Mouse (Mus musculus) left cerebral cortex, postnatal 10 days (tissue): ENCODE results near the gene Hmga2. TPM values are rescaled to one million over a fixed set of nuclear protein-coding genes. Genes with fewer than 3 reads are reported as not detected.

Source experiments
- DNase-seq, 2 experiments: peaks; one replicate each; pipeline ENCODE4 v3.0.0; 2021 to 2022; ENCODE audit warnings: low spot score in 2 of 2, mixed read lengths in 1 of 2; ENCODE audit errors: extremely low spot score in 1 of 2
- intact Hi-C: fragments of 180-260 bp; cut with DNase I; formaldehyde crosslinking; loops from one replicate; pipeline ENCODE4 v1.15.1; 2025
- total RNA-seq, 2 experiments: library from RNA; stranded (reverse); gene quantifications; 2 replicates each; pipeline ENCODE4 v1.2.3; 2021

The Hmga2 gene
- total RNA-seq, 2 experiments from 2014 or later: 0.09 to 0.12 TPM

DNA sequence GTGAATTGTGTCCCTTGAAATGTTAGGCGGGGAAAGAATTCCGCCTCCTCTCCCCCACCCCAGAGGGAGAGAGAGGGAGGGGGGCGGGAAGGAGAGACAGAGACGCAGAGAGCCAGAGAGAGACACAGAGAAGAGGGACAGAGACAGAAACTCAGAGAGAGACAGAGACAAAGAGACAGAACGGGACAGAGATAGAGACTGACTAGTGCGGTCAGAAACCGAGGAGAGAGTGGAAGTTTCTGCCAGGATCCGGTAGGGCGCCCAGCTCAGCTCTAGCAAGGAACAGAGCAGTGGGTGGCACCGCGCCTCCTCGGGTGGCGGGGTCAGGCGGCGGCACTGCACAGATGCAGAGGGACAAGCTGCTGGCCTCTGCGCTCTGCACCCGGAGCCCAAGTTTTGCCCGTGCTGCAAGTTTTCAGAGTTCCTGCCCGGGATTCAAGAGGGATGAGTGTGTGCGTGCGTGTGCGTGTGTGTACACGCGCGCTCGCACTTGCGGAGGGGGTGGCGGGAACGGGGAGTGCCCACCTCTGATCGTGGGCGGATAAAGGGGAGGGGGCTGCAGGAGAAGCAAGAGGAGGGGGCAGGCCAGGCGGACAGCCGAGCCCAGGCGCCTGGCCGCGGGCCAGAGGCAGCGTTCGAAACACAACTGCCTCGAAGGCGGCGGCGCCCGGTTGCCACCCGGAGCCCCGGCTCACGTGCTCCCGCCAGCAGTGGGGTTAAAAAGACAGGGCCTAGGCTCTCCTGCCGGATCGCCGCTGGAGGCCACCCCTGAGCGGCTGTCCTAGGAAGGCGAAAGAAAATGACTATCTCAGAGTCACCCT is 457 bp upstream of the Hmga2 start:
- intact Hi-C loops: no loop called here
- peak in 1 of 2 experiments; percentile 37 for DNase-seq

DNA sequence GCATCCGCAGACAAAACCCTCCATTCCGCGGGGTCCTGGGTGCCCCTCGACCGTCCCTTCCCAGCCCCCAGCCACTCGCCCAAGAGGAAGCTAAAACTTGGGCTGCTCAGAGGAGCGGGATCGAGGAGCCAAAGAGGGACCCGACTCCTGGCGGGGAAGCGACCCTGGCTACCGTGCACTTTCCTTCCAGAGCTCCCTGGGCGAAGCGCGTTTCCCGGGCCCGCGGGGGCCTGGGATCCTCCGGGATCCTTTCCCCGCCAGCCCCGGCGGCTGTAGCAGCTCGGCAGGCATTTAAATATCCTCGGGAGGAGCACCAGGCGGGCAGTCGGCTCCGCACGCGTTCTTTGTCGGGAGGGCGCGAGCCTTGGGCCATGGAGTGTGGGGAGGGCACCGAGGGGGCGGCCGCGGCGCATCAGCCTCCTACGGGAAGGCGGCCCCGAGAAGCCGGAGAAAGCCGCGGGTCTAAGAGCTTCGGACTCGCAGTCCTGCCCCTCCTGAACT is 1.2 kb downstream of the Hmga2 start:
- intact Hi-C loops: no loop called here
- peak in 1 of 2 experiments; percentile 22 for DNase-seq

DNA sequence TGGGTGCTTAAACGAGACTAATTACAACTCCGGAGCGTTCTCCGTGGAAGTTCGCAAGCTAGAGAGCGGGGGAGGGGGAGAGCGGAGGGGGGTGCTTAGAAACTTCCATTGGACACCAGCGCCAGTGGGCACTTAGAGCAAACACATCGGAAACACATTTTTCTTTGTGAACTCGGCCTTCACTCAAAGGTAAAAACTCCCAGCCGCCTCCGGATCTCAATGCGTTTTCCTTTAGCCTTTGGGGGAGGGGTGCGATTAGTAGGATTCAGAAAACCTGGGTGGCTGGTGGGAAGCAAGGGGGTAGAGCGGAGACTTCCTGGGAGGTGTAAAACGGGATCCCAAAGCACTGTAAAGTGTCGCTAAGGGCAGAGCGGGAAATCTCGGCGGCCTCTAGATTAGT is 2.0 kb downstream of the Hmga2 start:
- intact Hi-C loops: no loop called here
- DNase-seq: no peak

DNA sequence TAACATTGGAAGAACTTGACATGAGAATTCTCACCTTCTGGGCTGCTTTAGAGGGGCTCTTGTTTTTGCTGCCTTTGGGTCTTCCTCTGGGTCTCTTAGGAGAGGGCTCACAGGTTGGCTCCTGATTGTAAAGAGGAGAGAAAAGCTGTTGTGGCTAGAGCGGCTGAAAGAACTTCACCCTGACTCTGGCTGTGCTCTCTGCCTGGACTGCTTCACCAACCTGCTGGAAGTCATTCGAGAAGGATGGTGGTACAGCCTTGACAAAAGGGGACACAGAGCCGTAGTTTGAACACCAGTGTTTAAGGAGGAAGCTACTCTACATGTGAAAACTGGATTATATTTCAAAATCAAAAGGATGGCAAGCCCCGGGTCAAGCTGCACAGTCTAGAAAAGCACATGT is 3.1 kb downstream of the Hmga2 start:
- no peak for DNase-seq
- intact Hi-C loops: no loop called here

DNA sequence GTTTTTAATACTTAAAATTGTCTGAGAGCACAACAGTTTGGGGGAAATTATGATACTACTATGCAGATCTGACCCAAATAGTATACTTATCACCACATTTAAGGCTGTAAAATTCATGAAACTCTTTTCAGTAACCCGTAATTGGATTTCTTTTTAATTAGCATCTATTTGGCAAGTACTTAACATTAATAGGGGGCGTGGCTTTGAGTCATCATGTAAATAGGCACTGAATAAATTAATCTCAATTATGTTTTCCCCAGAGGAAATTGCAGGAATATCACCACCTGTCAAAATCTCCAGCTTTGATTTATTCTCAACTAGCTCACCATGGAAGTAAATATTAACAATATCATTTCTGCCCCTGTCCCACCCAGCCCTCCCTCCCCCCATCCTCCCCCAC is 3.7 kb downstream of the Hmga2 start:
- intact Hi-C loops: no loop called here
- no peak for DNase-seq

DNA sequence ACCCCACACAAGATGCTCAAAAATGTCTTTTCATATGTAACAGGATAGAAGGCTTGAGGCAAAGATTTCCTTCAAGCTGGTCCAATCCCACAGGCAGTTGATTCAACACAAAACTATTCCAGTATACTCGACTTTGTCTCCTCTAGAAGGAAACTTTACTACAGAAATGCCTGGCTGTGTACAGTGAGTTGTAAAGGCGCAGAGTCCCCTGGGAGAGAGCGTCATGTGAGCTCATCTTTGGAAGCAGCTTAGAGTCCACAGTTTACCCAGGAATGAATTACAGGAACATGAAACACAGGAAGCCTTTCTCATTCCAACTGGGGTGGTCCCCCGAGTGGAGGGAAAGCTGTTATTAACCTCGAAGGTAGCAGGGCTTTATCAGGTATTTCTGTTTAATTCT is 11.1 kb downstream of the Hmga2 start:
- intact Hi-C loops: no loop called here
- DNase-seq: no peak

DNA sequence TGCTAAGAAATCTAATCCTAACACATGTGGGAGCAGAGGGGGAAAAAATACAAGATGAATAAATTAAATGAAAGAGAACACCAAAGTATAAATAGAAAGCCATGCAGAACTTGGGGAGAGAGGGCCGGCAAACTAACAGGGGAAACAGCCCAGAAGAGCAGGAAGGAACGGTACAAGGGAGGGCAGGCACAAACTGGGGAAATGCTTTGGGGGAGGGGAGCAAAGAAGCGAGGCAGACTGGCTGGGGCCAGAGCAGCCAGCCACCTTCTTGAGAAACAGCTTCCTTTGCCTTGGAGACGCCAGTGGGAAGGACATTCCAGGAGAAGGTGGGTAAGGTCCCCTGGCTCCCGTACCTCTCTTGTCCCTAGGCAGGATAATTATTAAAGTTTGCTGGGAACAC is 14.5 kb downstream of the Hmga2 start:
- intact Hi-C loops: no loop called here
- DNase-seq: no peak

DNA sequence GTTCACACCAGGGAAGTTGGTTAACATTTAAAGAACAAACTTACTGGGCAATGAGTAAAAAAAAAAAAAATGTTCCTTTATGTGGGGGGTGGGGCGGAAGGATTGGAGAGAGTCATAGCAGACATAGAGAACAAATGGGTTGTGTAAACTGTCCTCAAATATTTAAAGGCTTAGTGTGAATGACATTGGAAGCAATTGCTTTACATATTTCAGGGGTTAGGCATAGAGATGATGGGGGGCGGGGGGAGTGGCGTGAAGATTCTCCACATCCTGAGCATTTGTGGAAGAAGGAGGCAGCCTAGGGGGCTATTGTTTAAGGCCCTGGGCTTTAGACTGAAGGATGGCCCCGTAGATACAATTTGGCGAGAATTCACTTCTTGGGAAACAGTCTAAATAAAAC is 15.0 kb downstream of the Hmga2 start:
- DNase-seq: no peak
- intact Hi-C loops: no loop called here

DNA sequence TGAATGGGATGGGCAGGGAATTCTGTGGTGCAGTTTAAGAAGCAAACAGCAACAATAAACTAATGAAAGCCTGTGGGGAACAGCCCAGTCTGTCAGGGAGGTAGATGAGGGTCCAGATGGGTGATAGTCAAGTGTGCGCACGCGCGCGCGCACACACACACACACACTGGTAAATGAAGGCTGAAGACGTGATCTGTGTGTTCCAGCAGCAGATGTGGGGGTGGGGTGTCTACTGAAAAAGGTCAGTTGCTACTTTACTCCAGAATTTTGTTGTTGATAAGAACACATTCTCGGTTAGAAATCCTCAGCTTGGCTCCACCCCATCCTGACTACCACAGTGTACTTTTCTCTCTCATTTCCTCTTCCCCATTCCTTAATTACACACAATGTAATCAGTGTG is 17.4 kb downstream of the Hmga2 start:
- no peak for DNase-seq
- intact Hi-C loops: no loop called here

DNA sequence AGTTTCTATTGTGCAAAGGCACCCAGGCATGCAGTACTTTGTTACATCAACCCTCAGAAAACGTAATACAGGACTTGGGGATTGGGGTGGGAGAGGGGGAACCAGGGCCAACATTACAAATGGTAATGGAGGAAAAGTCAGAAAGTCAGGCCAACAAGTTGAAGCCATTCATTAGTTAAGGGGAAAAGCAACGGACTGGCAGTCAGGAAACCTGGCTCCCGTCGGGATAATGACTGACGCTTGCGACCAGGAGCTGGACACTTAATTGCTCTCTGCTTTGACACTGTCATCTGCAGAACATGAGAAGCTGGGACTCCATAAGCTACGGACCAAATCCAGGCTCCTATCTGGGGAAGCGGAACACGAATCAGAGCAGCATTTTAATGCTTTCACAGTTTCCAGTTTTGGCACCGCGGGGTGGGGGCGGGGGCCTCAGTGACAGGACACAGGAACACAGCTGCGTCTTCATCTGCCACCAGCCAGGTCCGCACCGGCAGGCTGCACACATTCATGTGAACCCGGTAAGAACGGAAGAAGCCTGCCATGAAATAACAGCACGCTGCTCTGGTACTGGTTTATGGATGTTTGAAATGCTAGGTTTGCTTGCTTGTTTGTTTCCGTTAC is 26.5 kb downstream of the Hmga2 start:
- DNase-seq: peak in 1 of 2 experiments; percentile 37
- intact Hi-C loops: no loop called here

DNA sequence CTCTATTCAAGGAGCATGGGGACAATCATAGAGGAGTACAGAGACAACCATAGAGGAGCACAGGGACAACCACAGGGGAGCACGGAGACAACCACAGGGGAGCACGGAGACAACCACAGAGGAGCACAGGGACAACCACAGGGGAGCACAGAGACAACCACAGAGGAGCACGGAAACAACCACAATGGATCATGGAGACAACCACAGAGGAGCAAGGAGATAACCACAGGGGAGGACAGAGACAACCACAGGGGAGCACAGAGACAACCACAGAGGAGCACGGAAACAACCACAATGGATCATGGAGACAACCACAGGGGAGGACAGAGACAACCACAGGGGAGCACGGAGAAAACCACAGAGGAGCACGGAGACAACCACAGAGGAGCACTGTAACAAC is 29.5 kb downstream of the Hmga2 start:
- DNase-seq: no peak

DNA sequence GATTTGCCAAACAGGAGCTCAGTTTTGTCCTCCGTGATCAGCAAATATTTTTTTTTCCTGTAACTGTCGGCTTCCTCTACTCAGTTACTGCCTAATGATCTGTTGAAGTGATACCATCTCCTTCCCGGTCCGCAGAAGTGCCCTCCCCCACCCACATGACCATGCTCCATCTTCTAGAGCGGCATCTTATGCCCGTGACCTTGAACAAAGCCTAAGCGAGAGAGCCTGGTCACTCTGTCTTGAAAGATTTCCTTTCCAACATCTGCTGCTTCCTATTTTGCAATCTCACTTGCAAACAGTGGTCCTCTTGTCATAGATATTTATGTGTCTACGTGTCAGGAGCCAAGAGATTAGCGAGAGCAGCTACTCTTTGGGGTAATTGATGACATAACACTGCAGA is 30.1 kb downstream of the Hmga2 start:
- intact Hi-C loops: no loop called here

More for the DNA sequence above, 29.5 kb downstream of the Hmga2 start:
- intact Hi-C loops: no loop called here

DNA sequence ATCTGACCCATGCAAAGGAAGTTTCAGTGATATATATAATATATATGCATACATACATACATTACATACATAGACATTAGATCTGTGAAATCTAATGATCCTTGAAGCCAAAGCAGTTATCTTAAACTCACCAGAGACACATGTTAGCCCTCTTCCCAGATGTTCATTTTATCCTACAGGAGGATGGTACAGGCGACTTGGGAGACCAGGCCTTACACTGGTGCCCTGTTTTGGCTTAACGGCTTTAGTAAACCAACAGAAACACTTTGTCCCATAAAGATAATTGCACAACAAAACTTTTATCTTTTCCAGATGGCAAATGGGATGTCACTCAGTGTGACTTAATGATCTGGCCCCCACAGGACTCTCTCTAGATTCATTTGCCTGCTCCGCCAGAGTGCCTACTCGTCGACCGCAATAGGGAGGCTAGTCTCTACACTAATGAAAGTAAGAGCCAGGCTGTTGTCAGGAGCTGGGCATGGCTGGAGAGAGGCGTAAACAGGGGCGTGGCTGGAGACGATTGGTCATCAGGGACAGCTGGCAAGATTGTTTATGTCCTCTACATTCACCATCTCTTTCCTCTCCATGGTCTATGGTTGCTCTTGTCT is 31.7 kb downstream of the Hmga2 start:
- intact Hi-C loops: no loop called here
- no peak for DNase-seq

More for the DNA sequence above, 30.1 kb downstream of the Hmga2 start:
- no peak for DNase-seq

DNA sequence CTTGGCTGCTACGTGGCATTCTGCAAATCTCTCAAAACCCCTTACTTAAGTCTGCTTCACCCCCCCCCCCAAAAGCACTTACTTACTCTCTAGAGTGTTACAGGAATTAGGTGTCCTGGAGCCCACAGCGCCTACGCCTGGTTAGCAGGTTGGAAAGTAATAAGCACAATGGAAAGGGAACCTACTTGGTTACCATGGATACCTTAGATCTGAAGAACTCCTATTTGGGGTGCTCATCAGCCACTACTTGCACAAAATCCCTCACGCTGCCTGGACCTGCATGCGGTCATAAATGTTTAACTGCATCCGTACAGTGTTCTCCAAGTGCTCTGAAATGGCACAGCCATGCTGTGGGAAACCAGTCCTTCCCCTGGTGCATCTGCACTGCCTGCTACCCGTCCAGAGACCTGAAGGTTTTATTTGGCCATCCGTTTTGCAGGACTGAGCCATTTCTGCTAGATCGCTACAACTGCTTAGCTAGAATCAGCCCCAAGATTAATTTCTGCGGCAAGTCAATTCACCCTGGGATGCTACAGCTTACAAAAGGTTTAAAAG is 32.4 kb downstream of the Hmga2 start:
- intact Hi-C loops: no loop called here

DNA sequence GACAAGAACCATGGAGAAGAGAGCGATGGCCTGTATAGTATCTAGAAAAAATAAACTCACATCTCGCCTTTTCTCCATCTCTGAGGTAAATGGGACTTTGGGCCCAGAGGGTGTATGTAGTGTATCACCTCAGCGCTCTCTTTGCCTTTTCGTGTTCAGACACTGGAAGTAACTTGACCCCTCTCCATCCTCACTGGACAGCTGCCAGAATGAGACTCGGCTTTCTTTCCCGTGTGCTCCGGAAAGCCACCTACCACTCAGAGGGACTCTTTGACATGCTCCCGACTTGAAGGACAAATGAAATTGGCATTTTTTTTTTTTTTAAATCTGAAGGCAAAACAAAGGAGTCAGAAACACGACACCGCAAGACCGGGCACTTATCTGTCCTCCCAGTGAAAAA is 35.0 kb downstream of the Hmga2 start:
- intact Hi-C loops: no loop called here

More for the DNA sequence above, 32.4 kb downstream of the Hmga2 start:
- DNase-seq: no peak

DNA sequence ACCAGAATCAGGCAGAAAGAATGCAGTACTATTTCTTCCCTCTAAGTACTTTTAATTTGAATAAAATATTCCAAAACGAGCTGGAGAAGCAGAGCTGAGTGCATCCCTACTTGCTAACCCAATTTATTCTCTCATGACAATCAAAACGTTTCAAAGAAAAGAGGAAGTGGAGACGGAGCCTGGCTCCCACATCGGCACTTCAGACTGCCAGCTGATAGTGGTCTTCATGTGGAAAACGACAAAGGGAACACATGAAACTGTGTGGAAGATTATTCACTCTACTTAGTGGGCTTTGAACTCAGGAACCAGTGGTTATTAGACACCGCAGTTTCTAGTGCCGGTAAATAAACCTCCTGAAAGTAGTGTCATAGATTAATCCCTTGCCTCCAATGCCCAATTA is 41.8 kb downstream of the Hmga2 start:
- no peak for DNase-seq
- intact Hi-C loops: loop anchor here (5.0 to 10.0 kb wide), 2 partner anchors 270 to 428 kb away; no protein-coding TSS in a partner anchor

More for the DNA sequence above, 35.0 kb downstream of the Hmga2 start:
- no peak for DNase-seq

DNA sequence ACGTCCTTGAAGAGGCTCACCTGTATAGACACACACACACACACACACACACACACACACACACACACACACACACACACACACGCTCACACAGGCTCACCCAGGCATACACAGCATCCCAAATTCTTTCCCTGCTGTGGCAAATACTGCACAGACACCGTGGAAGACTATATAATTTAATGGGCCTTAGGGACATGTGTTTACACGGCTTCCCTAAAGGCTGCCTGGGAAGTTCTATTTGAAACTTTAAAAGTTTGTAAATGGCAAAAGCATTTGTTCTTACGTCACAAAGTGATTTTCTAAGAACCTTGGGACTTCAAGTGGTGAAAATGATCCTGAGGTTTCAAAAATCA is 42.8 kb downstream of the Hmga2 start:
- intact Hi-C loops: loop anchor here (5.0 to 10.0 kb wide), 2 partner anchors 271 to 429 kb away; no protein-coding TSS in a partner anchor
- no peak for DNase-seq

DNA sequence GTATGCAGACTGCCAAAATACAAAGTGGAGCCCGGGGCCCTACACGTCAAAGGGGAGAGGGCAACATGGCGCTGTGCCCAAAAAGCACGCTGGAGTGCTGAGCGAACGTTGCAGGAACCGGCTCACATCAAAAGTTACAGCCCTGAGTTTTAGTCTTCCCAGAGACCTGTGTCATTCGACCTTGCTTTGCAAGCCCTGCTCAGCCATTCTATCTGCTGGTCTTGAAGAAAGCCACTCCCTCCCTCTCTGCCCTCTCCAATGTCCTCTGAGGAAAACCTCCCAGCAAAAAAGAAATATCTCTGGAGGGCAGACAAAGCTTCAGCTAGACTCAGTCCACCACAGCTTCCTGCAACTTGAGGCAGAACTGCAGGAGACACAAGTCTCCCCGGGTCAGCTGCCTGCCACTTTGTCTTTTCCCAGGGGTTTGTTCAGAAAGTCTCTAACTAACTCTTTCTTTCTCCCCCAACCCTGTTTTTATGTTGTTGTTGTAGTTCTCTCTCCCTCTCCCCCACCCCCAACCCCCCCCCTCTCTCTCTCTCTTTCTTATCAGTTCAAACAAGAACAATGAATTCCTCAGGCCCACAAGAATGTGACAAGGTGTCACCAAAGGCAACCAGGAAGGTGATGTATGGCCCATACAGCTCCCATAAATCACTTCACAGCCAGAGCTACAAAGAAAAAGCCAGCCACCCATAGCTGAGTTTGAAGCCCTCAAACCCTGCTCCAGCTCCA is 43.4 kb downstream of the Hmga2 start:
- DNase-seq: no peak
- intact Hi-C loops: loop anchor here (5.0 to 10.0 kb wide), 2 partner anchors 272 to 429 kb away; no protein-coding TSS in a partner anchor

DNA sequence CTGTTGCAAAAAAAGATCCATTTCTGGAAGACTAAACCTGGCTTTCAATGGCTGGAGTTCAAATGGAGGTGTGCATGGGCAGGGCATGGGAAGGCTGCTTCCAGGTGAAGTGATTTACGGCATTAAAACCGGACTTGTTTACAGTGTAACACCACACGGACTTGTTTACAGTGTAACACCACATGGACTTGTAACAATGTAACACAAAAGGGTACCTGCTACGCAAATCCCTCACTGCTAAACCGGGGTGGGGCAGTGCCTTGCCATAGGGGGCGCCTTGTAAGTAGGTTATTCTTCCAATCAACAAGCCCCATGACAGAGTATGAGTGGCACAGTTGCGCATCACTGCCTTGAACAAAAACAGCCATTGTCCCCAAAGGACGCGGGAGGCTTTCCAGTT is 44.2 kb downstream of the Hmga2 start:
- DNase-seq: no peak
- intact Hi-C loops: loop anchor here (5.0 to 10.0 kb wide), 2 partner anchors 273 to 430 kb away; no protein-coding TSS in a partner anchor
